Mouse (Mus musculus) midbrain, postnatal 0 days (tissue): ENCODE data around the gene Gm42906. TPM values are rescaled to one million over a fixed set of nuclear protein-coding genes. Genes with fewer than 3 reads are reported as not detected.

Experiments used
- ATAC-seq: fragments of 200-750 bp; cut with Nextera tagmentation; 2 replicates; pipeline ENCODE4 v1.8.0; 2017; ENCODE audit warnings: moderate number of reproducible peaks, mild to moderate bottlenecking, moderate TSS enrichment, moderate library complexity; ENCODE audit not compliant: low FRiP score
- DNase-seq: peaks from one replicate; pipeline ENCODE4 v3.0.0-alpha.2; 2015; ENCODE audit warnings: low spot score
- H3K27ac ChIP-seq: fragments of 300-500 bp; sonication (generic); 2 replicates; pipeline ENCODE4 v1.5.1; 2014; ENCODE audit warnings: low read depth, mild to moderate bottlenecking, low read length, mixed read lengths
- H3K27me3 ChIP-seq: fragments of 300-500 bp; sonication (generic); 2 replicates; pipeline ENCODE4 v1.6.1; 2014; ENCODE audit warnings: low read length, control low read depth, mixed read lengths; ENCODE audit not compliant: insufficient read depth
- H3K36me3 ChIP-seq: fragments of 300-500 bp; sonication (generic); 2 replicates; pipeline ENCODE4 v1.6.1; 2014; ENCODE audit warnings: low read length, control low read depth, mixed read lengths; ENCODE audit not compliant: insufficient read depth
- H3K4me1 ChIP-seq: fragments of 300-500 bp; sonication (generic); 2 replicates; pipeline ENCODE4 v1.6.1; 2014; ENCODE audit warnings: mild to moderate bottlenecking, control low read depth, antibody characterized with exemption, low read length, mixed read lengths; ENCODE audit not compliant: insufficient read depth
- H3K4me2 ChIP-seq: fragments of 300-500 bp; sonication (generic); 2 replicates; pipeline ENCODE4 v1.6.1; 2014; ENCODE audit warnings: low read depth, mild to moderate bottlenecking, low read length, mixed read lengths; ENCODE audit not compliant: poor library complexity, severe bottlenecking
- H3K4me3 ChIP-seq: fragments of 300-500 bp; sonication (generic); 2 replicates; pipeline ENCODE4 v1.5.1; 2014; ENCODE audit warnings: low read depth, mild to moderate bottlenecking, low read length, moderate library complexity
- H3K9ac ChIP-seq: fragments of 300-500 bp; sonication (generic); replicated peaks from 2 replicates; pipeline ENCODE4 v1.6.1; 2014; ENCODE audit warnings: mild to moderate bottlenecking, low read length, moderate library complexity, mixed read lengths; ENCODE audit not compliant: poor library complexity, severe bottlenecking
- H3K9me3 ChIP-seq: fragments of 300-500 bp; sonication (generic); 2 replicates; pipeline ENCODE4 v1.6.1; 2016; ENCODE audit warnings: low read length, control low read depth
- CTCF ChIP-seq: IDR thresholded peaks from 2 replicates; pipeline ENCODE4 v1.5.1; 2016; ENCODE audit warnings: antibody characterized with exemption, mild to moderate bottlenecking
- WGBS: fragments of 180-500 bp; shearing (Covaris S2); extraction: QIAGEN DNeasy Blood & Tissue Kit; methylation state at CpG from one replicate; pipeline ENCODE4 v1.1.7; 2014; 5-methylcytosine and 5-hydroxymethylcytosine counted together
- polyA plus RNA-seq: library from polyadenylated mRNA; unstranded; fragments of >200 nt; fragmentation: Nextera tagmentation; extraction: Ambion mirVana; gene quantifications from 2 replicates; pipeline ENCODE4 v1.2.1, GENCODE M21; 2015
- total RNA-seq: library from RNA; depleted of rRNA; stranded (reverse); fragments of >200 nt; gene quantifications from 2 replicates; pipeline ENCODE4 v1.2.3, GENCODE M21; 2014

The Gm42906 gene
- total and polyA plus RNA-seq, 2 experiments from 2014 or later: not detected

DNA sequence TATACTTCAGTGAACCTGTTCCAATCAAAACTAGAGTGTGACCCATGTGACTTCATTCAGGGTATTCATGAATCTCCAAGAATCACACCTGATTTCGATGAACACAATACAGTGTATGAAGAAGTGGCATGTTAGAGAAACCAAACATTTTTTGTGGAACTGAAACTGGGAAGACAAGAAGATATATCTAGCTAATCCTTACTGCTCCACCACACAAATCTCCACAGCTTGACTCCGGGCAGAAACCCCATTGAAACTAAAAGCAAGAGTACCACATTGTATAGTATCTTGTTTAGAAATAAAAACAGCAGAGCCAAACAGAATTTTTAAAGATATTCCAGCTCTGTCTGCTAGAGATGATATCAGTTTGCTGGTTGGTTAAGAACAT is 27.4 kb downstream of the Gm42906 start:
- no peaks in the 10 kb centered on the region for H3K4me1 ChIP-seq
- no peaks in the 10 kb centered on the region for H3K27me3 ChIP-seq
- ATAC-seq (no peak), DNase-seq (no peak)
- H3K27ac ChIP-seq: no peak overlapping the region
- H3K9ac ChIP-seq: no peak overlapping the region
- TF ChIP-seq CTCF: no peak
- no peak overlapping the region for H3K4me3 ChIP-seq
- WGBS: 75% methylated on average over 2 of the region's 2 CpGs
- no peak overlapping the region for H3K4me2 ChIP-seq
- no peaks in the 10 kb centered on the region for H3K9me3 ChIP-seq
- no peaks in the 10 kb centered on the region for H3K36me3 ChIP-seq

- ATAC-seq: 0 out of 2 replicates have a peak, but pooled peaks have one; percentile 31
- 75% methylated on average over 7 of the region's 7 CpGs for WGBS
Observed at GRCm38 (mm10) chr5:151399918-151400556, 27.9 kb downstream of the Gm42906 start.

GRCm38 (mm10) chr5:151396119-151396518 is 31.8 kb downstream of the Gm42906 start:
- ATAC-seq (no peak), DNase-seq (no peak)
- no peak for TF ChIP-seq CTCF
- no peaks in the 10 kb centered on the region for H3K27me3 ChIP-seq
- H3K4me1 ChIP-seq: no peaks in the 10 kb centered on the region
- no peak overlapping the region for H3K4me2 ChIP-seq
- no peaks in the 10 kb centered on the region for H3K9me3 ChIP-seq
- no peak overlapping the region for H3K27ac ChIP-seq
- no peak overlapping the region for H3K9ac ChIP-seq
- H3K36me3 ChIP-seq: no peaks in the 10 kb centered on the region
- 80% methylated on average over 4 of the region's 4 CpGs for WGBS
- H3K4me3 ChIP-seq: no peak overlapping the region

More at GRCm38 (mm10) chr5:151399918-151400556, 27.9 kb downstream of the Gm42906 start:
- DNase-seq: no peak
- H3K4me3 ChIP-seq: no peak overlapping the region
- H3K9me3 ChIP-seq: no peaks in the 10 kb centered on the region
- H3K4me1 ChIP-seq: no peaks in the 10 kb centered on the region
- no peak overlapping the region for H3K27ac ChIP-seq
- TF ChIP-seq CTCF: no peak
- H3K27me3 ChIP-seq: no peaks in the 10 kb centered on the region
- no peaks in the 10 kb centered on the region for H3K36me3 ChIP-seq
- no peak overlapping the region for H3K9ac ChIP-seq
- H3K4me2 ChIP-seq: no peak overlapping the region

- Histone ChIP-seq H3K9ac (no peak overlapping the region), H3K9me3 (no peaks in the 10 kb centered on the region), H3K36me3 (no peaks in the 10 kb centered on the region), H3K4me2 (no peak overlapping the region), H3K4me3 (no peak overlapping the region), H3K27me3 (no peaks in the 10 kb centered on the region), H3K27ac (no peak overlapping the region), H3K4me1 (no peaks in the 10 kb centered on the region)
- DNase-seq (no peak), ATAC-seq (no peak)
- no peak for TF ChIP-seq CTCF
- WGBS: 59% methylated on average over 5 of the region's 5 CpGs
Observed at GRCm38 (mm10) chr5:151394690-151395089, 33.3 kb downstream of the Gm42906 start.

DNA sequence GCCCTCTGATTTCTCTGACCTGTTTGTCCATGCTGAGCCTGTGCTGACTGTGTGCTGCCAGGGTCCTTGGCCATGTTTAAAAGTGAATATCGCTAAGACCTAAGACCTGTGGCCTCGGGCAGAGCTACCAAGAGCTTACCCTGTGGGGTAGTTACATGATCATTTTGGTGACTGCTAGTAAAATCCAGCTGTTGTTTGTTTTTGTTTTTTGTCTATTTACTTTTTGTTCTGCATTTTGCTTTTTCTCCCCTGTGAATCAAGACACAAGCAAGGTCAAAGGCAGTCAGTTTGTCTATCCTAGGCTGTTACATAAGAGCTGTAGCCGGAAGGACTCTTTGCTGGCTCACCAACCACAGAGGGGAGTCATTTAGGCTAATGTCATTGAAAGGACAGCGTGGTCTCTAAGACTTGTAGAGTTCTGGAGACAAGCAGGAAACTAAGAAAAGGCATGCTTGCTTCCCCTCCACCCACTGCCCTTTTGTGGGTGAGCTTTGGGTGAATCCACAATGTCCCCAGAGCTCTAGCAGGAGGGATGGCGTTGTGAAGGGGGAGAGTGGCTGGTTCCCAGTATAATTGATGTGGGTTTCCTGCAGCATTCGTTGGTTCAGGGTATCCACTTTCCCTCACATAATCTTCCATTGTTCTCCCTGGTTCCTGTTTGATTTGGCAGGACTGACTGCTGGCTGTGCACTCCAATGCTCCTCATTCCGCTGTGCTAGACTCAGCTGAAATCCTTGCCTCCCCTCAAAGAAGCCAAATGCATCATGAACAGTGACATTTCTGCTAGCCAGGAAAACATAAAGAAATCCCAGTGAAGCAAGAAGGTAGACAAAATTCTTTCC is 33.9 kb downstream of the Gm42906 start:
- Histone ChIP-seq H3K36me3 (no peaks in the 10 kb centered on the region), H3K9me3 (no peaks in the 10 kb centered on the region), H3K9ac (no peak overlapping the region), H3K27me3 (no peaks in the 10 kb centered on the region), H3K27ac (no peak overlapping the region), H3K4me1 (no peaks in the 10 kb centered on the region), H3K4me3 (no peak overlapping the region), H3K4me2 (no peak overlapping the region)
- ATAC-seq (no peak), DNase-seq (peak; percentile 22)
- no peak for TF ChIP-seq CTCF
- WGBS: 50% methylated on average over 7 of the region's 7 CpGs

GRCm38 (mm10) chr5:151389827-151390226 is 38.1 kb downstream of the Gm42906 start:
- Histone ChIP-seq H3K9me3 (no peaks in the 10 kb centered on the region), H3K9ac (no peak overlapping the region), H3K27ac (peak overlapping the region; percentile 21; the same call in 1 of the 2 replicates), H3K4me2 (no peak overlapping the region), H3K36me3 (no peaks in the 10 kb centered on the region), H3K4me3 (no peak overlapping the region), H3K27me3 (no peaks in the 10 kb centered on the region), H3K4me1 (no peaks in the 10 kb centered on the region)
- TF ChIP-seq CTCF: no peak
- WGBS: 53% methylated on average over 1 of the region's 1 CpGs
- DNase-seq: peak; percentile 68
- peak; percentile 62 for ATAC-seq
